Mouse (Mus musculus): Measurements from ENCODE around the gene Acot1. TPM values are rescaled to one million over a fixed set of nuclear protein-coding genes. Genes with fewer than 3 reads are reported as not detected.

Gene Acot1
- total RNA-seq (2022): 1 to 10 TPM; 2.5 to 5.3 (median 3.4) TPM

DNA sequence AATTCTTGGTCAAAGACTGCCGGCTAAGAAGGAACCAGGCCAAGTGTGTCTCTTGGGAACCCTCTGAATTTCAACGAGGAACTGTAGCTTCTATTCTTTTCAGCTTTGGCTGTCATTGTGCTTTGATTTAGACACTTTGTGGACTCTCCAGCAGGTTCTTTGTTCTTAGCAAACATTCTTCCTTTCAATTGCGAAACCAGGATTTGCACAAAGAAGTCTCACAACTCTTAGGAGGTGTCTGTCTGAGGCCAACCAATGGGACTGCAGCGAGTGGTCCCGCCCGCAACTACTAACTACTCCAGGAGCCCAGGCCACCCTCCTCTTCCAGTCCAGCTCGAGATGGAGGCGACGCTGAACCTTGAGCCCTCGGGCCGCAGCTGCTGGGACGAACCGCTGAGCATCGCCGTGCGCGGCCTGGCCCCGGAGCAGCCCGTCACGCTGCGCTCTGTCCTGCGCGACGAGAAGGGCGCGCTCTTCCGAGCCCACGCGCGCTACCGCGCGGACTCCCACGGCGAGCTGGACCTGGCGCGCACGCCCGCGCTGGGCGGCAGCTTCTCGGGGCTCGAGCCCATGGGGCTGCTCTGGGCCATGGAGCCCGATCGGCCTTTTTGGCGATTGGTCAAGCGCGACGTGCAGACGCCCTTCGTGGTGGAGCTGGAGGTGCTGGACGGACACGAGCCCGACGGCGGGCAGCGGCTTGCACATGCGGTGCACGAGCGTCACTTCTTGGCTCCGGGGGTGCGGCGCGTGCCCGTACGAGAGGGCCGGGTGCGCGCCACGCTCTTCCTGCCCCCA lies at the start of gene Acot1:
Gene Acot1 (plus strand): TSS at position 320 of the 795 bp plus-strand sequence.
- DNase-seq (ENCODE audit: low spot score in 2 of 2): peak; percentile 23 to 39

DNA sequence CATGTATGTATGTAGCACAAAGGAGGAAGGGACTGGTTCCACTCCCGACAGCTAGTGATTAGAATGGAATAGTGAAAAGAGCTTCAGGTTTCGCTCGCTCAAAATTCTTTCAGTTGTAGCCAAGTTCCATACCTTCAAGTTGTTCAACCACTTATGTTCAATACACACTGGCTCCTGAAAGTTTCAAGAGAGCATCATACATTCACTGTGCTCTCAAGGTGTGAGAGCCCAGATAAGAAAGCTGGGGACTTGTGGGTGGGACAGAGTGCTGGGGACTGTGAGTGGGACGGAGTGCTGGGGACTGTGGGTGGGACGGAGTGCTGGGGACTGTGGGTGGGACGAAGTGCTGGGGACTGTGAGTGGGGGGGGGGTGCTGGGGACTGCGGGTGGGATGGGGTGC lies 44.1 kb upstream of the Acot1 start:
- DNase-seq (ENCODE audit: low spot score in 2 of 2): no peak

DNA sequence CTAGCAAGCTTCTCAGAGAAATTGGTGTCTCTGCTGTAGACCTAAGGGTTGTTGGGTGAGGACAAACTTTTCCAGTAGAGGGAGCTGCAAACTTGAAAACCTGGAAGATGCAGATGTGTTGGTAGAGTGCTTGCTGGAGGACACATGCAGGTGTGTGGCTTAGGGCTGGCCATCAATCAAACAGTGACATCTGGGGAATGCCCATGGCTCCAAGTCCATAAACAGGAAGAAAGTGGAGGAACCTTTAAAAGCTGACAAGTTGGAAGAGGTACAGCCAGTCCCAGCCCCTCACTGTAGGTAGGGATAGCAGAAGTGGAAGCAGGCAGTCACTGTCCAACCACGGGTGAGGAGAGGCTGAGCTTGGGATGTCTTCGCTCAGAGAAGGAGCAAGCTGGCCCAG lies 37.2 kb upstream of the Acot1 start:
- no peak for DNase-seq (ENCODE audit: low spot score in 2 of 2)

DNA sequence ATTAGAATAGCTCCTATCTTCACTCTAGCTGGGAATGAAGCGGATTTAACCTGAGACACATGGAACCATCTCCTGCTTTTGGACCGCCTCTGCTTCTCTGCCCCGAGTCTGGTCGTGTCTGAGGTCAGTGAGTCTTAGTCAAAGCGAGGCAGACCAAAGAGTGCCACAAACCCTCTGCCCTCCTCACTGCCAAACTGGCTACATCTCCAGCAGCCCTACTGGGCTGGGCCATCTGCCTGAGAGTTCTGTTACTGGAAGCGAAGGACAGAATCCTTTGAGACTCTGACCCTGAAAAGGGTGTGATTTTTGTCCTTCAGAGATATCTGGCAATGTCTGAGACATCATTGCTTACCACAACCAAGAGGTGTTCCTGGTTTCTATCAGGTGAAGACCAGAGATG lies 30.4 kb upstream of the Acot1 start:
- no peak for DNase-seq (ENCODE audit: low spot score in 2 of 2)

DNA sequence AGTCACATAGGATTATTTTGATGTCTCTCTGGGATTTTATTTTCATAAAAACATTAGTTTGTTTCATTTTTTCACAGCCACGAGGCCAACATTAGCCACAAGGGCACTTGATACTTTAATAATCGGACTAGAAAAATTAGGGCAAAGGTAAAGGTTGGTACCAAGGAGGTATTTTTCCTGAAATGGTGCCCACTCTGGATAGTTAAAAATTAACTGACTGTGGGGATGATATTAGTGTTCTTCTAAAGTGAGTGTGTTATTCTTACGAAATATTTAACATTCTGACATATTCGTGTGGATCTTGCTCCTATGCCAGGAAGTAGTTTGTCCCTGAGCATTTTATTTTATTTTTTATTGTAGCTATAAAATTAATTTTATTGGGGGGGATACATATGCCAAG lies 27.7 kb upstream of the Acot1 start:
- DNase-seq (ENCODE audit: low spot score in 2 of 2): no peak

DNA sequence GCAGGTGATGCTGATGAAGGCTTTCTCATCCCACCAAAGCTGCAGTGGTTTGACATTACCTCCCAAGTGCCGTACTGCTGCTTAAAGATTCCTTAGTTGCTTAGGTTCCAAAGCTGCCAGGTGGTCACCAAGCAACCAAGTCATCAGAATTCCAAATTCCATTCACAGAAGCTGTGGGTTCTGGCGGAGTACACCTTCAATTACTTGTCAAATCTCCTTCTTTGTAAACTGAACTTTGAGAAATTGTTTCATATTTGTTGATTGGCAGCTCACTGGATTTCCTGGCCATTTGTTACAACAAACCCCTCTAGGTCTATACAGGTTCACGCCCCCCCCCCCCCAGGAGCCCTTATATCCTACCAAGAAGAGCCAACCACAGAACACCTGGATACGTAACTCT lies 24.5 kb upstream of the Acot1 start, which contains the start of gene Heatr4:
Gene Heatr4 (minus strand): TSS at position 101 of the 400 bp plus-strand sequence.
- DNase-seq (ENCODE audit: low spot score in 2 of 2): no peak

DNA sequence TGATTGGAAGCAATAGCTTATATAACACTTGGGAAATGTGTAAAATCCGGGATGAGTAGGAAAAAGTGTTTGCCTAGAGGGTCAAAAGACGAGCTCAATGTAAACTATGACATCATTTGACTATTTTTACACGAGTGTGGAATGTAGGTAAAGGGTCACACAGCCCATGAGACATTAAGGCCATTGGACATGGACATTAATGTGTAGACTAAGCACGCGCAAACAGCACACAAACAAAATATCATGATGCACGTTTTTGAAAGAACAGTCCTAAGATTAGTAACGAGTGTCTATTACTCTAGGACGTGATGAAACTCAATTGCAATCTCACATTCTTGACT lies 22.1 kb upstream of the Acot1 start:
- DNase-seq (ENCODE audit: low spot score in 2 of 2): no peak

DNA sequence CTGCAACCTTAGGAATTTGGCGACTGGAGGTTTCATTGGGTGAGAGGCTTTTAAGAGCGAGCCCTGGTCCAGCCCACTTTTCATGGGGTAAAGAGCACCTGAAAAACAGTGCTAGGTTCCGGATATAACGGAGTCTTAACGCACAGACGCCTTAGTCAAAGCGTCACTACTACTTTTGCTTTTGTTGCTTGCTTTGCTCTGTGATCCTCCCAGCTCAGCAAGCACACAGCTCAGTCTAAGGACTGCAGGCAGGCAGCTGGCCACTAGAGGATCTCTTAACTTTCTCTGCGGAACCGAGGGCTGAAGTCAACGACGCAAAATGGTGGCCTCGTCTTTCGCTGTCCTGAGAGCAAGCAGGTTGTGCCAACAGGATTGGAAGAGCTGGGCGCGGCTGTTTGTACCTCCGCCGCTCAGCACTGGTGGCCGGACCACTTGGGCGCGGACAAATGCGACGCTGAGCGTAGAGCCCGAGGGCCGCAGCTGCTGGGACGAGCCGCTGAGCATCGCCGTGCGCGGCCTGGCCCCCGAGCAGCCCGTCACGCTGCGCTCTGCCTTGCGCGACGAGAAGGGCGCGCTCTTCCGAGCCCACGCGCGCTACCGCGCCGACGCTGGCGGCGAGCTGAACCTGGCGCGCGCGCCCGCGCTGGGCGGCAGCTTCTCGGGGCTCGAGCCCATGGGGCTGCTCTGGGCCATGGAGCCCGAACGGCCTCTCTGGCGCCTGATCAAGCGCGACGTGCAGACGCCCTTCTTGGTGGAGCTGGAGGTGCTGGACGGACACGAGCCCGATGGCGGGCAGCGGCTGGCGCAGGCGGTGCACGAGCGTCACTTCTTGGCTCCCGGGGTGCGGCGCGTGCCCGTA lies 21.5 kb upstream of the Acot1 start, which contains the start of gene Acot2:
Gene Acot2 (plus strand): TSS at position 279 of the 859 bp plus-strand sequence.
- peak; percentile 59 to 61 for DNase-seq (ENCODE audit: low spot score in 2 of 2)

DNA sequence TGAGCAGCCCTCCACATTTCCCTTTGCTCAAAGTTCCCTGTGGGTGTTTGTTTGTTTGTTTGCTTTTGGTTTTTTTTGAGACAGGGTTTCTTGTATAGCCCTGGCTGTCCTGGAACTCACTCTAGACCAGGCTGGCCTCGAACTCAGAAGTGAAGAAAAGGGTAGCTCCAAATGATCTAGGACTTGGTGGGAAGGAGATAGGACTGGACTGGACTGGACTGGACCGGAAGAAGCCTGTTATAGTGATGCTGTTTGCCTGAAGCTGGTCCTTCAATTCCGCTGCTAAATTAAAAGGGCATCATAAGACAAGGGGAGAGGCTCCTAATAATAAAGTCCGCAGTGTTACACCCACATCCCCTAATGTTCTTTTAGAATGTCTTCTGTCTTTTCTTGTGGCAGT lies 20.8 kb upstream of the Acot1 start:
- DNase-seq (ENCODE audit: low spot score in 2 of 2): no peak

DNA sequence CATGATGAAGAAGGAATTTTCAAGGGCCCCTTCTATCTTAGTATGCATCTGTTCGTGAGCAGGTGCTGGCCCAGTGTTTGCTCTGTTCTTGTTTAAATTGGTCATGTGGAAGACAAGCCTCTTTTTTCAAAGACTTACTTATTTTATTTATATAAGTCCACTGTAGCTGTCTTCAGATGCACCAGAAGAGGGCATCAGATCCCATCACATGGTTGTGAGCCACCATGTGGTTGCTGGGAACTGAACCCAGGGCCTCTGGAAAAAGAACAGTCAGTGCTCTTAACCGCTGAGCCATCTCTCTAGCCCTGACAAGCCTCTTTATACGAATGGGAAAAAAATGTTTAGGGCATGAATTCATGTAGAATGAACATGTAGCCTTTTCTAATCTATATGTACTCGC lies 19.9 kb upstream of the Acot1 start:
- DNase-seq (ENCODE audit: low spot score in 2 of 2): no peak

DNA sequence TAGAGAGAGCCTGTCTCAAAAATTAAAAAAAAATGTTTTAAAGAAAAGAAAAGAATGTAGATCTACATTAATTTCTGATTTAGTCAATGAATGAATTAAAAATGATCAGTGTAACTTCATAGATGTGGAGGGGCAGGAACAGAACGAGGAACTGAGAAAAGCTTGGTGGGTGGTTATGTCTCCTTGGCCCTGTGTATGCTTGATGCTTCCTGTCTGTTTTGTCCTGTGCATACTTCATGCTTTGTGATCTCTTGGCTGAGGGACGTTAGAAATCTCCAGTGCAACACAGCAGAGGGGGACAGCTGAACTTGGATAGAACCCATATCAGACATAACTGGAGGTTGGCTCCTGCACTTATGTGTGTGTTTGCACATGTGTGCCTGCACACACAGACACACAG lies 12.1 kb upstream of the Acot1 start:
- DNase-seq (ENCODE audit: low spot score in 2 of 2): no peak

DNA sequence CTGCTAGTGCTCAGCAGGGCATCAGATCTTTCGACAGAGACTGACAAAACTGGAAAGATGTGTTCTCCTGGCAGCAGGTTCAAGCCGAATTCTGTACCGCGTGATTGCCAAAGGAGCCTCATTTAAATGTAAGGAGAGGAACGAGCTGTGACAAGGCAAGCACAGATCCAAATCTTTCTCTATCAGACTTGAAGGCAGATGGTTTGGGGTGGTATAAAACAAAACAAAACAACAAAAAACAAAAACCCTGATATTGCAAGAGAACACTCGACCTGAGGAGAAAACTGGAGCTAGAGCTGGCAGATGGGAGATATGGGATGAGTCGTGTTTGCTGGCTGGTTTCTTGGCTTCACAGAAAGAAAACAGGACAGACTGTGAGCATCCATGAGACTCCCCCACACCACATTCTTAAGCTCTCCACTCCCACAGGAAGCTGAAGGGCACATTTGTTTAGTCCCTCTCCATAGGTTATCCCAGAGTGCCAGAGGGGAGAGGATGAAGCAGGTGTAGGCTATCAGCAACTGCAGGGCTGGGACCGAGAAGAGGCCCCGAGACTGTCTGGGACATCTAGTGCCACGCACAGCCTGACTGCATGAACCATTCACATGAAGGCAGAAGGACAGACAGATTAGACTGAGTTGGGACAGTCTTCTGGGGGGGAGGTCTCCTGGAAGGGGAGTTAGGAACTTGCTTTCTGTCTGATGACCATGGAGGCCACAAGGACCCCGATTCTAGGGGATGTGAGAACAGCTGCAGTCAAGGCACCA lies 10.8 kb upstream of the Acot1 start:
- no peak for DNase-seq (ENCODE audit: low spot score in 2 of 2)

DNA sequence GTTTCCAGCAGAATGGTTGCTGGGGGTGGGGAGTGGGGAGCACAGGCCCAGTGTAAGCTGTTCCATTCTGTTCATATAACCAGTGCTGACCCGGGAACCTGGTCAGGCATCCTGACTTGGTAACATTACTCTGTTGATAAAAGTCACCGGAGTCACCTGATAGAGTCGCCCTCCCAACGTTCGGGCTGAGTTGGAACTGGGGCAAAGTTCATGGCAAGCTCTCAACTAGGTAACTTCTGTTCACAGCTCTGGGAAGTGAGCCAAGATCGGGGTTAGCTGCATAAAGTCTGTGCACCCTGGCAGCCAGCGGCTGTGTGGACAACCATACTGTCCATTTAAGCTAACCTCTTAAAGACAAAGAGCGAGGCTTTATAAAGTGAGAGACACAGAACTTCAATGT lies 10.1 kb upstream of the Acot1 start:
- peak; percentile 21 to 48 for DNase-seq (ENCODE audit: low spot score in 2 of 2)

DNA sequence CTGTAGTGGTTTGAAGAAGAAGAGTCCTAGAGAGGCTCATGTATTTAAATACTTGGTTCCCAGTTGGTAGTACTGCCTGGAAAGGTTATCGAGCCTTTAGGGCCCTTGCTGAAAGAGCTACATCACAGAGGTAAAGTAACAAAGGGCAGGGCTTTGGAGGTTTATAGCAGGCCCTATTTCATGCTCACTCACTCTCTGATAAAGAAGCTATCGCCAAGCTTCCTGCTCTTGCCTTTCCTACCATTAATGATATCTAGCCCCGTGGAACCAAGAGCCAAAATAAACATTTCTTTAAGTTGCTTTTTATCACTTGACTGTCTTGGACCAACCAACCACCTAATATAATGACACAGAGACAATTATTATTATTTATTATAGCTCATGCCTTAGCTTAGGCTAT lies 8.9 kb upstream of the Acot1 start:
- no peak for DNase-seq (ENCODE audit: low spot score in 2 of 2)

DNA sequence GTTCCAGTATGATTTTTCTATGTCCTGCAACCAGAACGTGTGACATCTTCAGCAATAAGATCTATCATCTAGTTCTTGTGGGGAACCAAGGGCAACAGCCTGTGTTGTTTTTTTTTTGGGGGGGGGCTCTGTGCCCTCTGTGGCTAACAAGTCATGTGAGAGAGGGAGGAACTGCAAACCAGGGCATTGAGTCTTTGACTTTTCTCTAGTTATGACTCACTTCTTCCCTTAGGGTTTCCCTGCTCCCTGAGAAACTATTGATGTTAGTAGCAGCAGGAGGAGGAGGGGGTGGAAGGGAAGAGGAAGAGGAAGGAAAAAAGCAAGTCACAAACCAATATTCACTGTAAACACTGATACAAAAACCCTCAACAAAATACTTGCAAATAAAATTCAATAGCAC lies 5.4 kb upstream of the Acot1 start:
- no peak for DNase-seq (ENCODE audit: low spot score in 2 of 2)

DNA sequence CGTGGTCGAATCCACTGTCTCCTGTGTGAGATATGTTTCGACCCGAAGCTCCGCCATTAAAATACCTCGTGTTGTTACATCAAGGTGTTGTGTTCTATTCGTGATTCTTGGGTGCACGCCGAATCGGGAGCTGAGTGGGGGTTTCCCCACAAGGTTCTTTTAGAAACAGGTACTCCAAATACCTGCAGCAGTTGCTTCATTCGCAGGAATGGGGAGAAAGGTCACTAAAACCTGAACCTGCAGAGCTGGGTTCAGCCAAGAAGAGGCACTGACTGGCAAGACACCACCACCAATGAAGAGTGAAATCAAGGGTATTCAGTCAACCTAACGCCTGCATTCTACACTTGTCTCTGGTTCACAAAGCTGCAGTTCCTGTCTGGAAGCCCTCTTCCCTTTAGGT lies 1.0 kb upstream of the Acot1 start:
- no peak for DNase-seq (ENCODE audit: low spot score in 2 of 2)

DNA sequence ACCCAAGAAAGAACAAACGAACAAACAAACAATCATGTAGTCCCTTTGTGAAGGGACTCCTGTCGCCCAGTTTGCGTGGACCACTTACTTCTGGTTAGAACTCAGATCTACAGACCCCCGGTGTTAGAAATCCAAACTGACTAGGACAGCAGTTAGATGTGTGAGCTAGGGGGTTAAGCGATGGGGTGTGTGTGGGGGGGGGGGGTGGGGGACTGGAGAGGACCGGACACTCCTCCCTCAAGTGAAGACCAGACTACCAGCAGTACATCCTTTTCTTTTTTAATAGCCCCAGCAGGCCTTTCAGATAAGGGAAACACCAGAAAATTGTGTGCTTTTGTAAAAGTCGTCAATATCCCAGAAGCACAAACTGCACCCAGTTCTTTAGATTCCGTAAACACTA lies 561 bp upstream of the Acot1 start:
- no peak for DNase-seq (ENCODE audit: low spot score in 2 of 2)

DNA sequence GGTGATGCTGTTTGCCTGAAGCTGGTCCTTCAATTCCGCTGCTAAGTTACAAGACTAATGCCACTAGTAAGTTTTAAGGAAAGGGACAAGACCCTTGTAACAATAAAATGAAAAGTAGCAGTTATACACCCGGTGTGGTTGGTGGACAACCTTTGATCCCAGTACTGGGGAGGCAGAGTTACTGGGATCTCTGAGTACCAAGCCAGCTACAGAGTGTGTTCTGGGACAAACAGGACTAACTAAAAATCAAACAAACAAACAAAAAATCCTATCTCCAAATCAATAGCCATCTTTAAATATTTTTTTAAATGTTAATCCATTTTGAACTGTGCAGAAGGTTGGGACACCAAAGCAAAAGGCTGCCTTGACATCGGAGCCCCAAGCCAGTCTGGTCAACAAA lies 911 bp downstream of the Acot1 start:
- DNase-seq (ENCODE audit: low spot score in 2 of 2): no peak

DNA sequence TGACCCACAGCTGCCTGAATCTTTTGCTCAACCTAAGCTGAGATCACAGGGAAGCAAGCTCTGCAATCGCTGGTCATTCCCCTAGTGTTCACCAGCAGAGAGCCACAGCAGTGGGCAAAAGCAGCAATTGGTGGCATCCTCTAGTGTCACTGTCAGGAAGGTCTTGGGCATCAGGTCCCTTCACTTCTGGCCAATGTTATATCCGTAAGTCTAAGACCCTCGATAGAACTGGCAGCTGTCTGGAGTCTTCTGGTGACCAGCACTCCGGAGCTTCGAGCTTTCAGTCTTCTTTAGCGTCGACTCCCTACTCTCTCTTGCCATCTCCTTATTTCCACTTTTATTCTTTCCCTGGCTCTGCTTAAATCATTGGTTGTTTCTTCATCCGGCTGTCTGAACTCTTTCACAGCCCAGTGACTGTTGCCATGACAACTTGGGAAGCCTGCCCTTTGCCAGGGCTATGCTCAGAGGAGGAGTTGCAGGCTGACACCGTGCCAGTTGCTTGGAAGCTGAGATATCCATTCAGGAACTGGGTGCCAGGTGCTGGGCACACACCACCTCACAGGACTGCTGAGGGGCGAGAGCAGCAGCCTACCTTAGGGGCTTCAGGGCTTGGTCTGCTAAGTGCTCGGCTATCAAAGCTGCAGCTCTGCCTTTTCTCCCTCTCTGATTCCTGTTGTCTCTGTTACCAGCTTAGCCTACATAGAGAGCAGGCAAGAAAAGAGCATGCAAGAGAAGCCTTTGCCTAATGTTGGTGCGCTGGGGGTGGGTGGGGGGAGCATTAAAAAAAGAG lies 2.2 kb downstream of the Acot1 start:
- DNase-seq (ENCODE audit: low spot score in 2 of 2): peak in 1 of 2 experiments; percentile 39

DNA sequence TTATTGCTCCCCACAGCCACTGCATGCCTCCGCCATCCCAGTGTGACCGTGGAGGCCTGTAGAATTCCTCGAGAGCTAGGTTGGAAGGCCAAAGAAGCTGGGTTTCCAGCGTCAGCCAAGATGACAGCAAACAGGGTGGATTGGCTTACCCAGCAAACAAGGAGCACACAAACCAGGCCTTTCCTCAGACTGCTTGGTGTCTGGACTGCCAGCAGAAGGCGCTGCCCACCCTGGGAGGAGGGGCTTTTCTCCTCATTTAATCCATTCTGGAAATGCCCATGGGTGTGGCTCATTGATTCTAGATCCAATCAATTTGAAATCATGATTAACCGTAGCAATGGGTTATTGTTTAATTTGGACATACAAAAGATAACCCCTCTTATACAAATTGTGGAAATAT lies 3.8 kb downstream of the Acot1 start:
- no peak for DNase-seq (ENCODE audit: low spot score in 2 of 2)

DNA sequence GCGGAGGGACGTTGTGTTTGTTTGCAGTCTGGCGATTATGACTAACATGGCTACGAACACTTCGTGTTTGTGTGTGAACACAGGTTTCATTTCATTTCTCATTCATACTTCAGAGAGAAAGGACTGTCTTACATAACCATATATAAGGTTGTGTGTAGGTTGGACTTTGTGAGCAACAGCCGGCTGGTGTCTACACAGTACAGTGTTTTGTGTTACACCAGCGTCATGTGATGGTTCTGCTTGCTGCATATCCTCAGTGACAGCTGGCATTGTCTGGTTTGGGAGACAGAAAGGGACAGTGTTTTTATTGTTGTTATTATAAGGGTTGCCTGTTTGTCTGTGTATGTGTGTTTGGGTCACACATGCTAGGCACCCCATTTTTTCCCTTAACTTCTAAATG lies 4.4 kb downstream of the Acot1 start:
- no peak for DNase-seq (ENCODE audit: low spot score in 2 of 2)

All from gastrocnemius, adult 8-10 months (tissue).